ENCODE assay signal across 9 mouse cellular contexts in the genomic region with DNA sequence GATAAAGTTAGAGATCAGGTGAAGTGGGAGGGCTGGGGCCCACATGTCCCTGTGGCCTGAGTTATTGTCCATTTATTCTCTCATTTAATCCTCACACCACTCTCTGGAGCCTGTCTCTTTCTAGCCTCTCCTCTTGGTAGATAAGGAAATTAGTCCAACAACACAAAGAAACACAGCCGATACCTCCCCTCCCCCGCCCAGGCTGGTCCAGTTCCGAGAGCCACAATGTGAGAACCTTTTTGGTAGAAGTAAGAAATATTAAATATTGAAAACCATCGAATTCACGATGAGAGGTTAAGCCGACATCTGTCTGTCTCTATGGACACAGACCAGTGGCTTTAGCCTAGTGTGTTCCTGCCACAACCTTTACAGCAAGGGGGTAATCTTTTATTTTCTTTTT. TPM values are rescaled to one million over a fixed set of nuclear protein-coding genes. Genes with fewer than 3 reads are reported as not detected.
DNase-seq lines count a peak whose midpoint lies in the region; ATAC-seq lines count a peak whose summit lies in the region.
"Had no signal": no experiment of that assay in that cellular context is flagged by ENCODE, and none has a peak within 500 bp of the region (broad histone marks: within the 10 kb centered on the region; RNA-seq: fewer than 3 reads in every experiment).

No protein-coding gene starts in this region.

- H3K4me3 ChIP-seq in forebrain, embryonic 12.5 days (replicated peaks) = peak overlapping the region; percentile 44
- H3K4me3 ChIP-seq in liver, embryonic 12.5 days = peak overlapping the region; percentile 64

- no peaks in the 10 kb centered on the region for H3K36me3 ChIP-seq in forebrain, embryonic 12.5 days (replicated peaks)
- no peaks in the 10 kb centered on the region for H3K36me3 ChIP-seq in liver, embryonic 12.5 days

- intact Hi-C loops in left cerebral cortex, postnatal 25 days (cut with DNase I) = loop anchor here (2.0 kb wide), 2 partner anchors 32 to 50 kb away; a partner anchor contains a TSS

- peak overlapping the region; percentile 68 for H3K9ac ChIP-seq in forebrain, embryonic 12.5 days
- H3K9ac ChIP-seq in liver, embryonic 12.5 days = 0 out of 2 replicates have a peak overlapping the region, but pooled peaks have one; percentile 72

- H3K27ac ChIP-seq in forebrain, embryonic 12.5 days = peak overlapping the region; percentile 97
- peak overlapping the region; percentile 85 for H3K27ac ChIP-seq in liver, embryonic 12.5 days

- peak; percentile 43 for DNase-seq in embryo, embryonic 9.5 days (ENCODE audit: extremely low spot score)
- DNase-seq in embryo, embryonic 10 days (ENCODE audit: low spot score) = no peak
- peak; percentile 54 for DNase-seq in 416B (ENCODE audit: low read depth)
- peak; percentile 70 for DNase-seq in testis, postnatal 10 days (ENCODE audit: low spot score)
- DNase-seq in left cerebral cortex, postnatal 25 days (ENCODE audit: low spot score in 2 of 2) = no peak
- no peak for DNase-seq in frontal cortex, postnatal 25 days (ENCODE audit: low spot score in 2 of 2)

- 39% methylated on average over 6 of the region's 6 CpGs for WGBS in forebrain, embryonic 12.5 days
- WGBS in liver, embryonic 12.5 days (ENCODE audit: insufficient replicate concordance) = 35% methylated on average over 6 of the region's 6 CpGs

- H3K27me3 ChIP-seq in forebrain, embryonic 12.5 days = no peaks in the 10 kb centered on the region
- H3K27me3 ChIP-seq in liver, embryonic 12.5 days (replicated peaks) = 0 out of 2 replicates have a peak, but pooled peaks cover 4% of the 10 kb centered on the region

- peaks cover 85% of the 10 kb centered on the region for H3K4me1 ChIP-seq in forebrain, embryonic 12.5 days
- H3K4me1 ChIP-seq in liver, embryonic 12.5 days = peaks cover 29% of the 10 kb centered on the region

- peak overlapping the region; percentile 63 for H3K4me2 ChIP-seq in forebrain, embryonic 12.5 days
- peak overlapping the region; percentile 71 for H3K4me2 ChIP-seq in liver, embryonic 12.5 days

- no peaks in the 10 kb centered on the region for H3K9me3 ChIP-seq in forebrain, embryonic 12.5 days
- no peaks in the 10 kb centered on the region for H3K9me3 ChIP-seq in liver, embryonic 12.5 days (replicated peaks)

- ATAC-seq in forebrain, embryonic 12.5 days (ENCODE audit: low FRiP score) = no peak
- ATAC-seq in liver, embryonic 12.5 days = peak; percentile 41; the same call in 1 of the 2 replicates

RNA-seq across cellular contexts. Expression of a gene that starts 31.2 kb away (rescaled TPM):
- polyA plus RNA-seq in forebrain, embryonic 12.5 days (2016; fragmentation: Nextera tagmentation; extraction: Ambion mirVana) = 7,386 and 7,785 TPM in 2 replicates
- polyA plus RNA-seq in liver, embryonic 12.5 days (2016; fragmentation: Nextera tagmentation; extraction: Ambion mirVana) = 180 and 181 TPM in 2 replicates
- 1,000 to 10,000 TPM; 1,095 to 1,137 TPM for total RNA-seq in left cerebral cortex, postnatal 25 days (2021)

RNA-seq across cellular contexts. Expression of a gene that starts 31.3 kb away (rescaled TPM):
- polyA plus RNA-seq in forebrain, embryonic 12.5 days (2016; fragmentation: Nextera tagmentation; extraction: Ambion mirVana) = not detected in 2 replicates
- polyA plus RNA-seq in liver, embryonic 12.5 days (2016; fragmentation: Nextera tagmentation; extraction: Ambion mirVana) = not detected in 2 replicates
- not detected for total RNA-seq in left cerebral cortex, postnatal 25 days (2021)
- total RNA-seq: heart, postnatal 10 days had no signal

RNA-seq across cellular contexts. Expression of a gene that starts 45.0 kb away (rescaled TPM):
- 107 and 111 TPM in 2 replicates for polyA plus RNA-seq in forebrain, embryonic 12.5 days (2016; fragmentation: Nextera tagmentation; extraction: Ambion mirVana)
- polyA plus RNA-seq in liver, embryonic 12.5 days (2016; fragmentation: Nextera tagmentation; extraction: Ambion mirVana) = 242 and 244 TPM in 2 replicates
- 10 to 100 TPM; 71.0 to 80.5 TPM for total RNA-seq in left cerebral cortex, postnatal 25 days (2021)

RNA-seq across cellular contexts. Expression of a gene that starts 50.3 kb away (rescaled TPM):
- polyA plus RNA-seq in forebrain, embryonic 12.5 days (2016; fragmentation: Nextera tagmentation; extraction: Ambion mirVana) = 1,790 and 1,867 TPM in 2 replicates
- 1,333 and 1,388 TPM in 2 replicates for polyA plus RNA-seq in liver, embryonic 12.5 days (2016; fragmentation: Nextera tagmentation; extraction: Ambion mirVana)
- total RNA-seq in left cerebral cortex, postnatal 25 days (2021) = 100 to 1,000 TPM; 541 to 580 TPM

Comparison
In these comparisons a context has a peak if more than half of its experiments do, and no peak if none do; other contexts are left out.
1. DNase-seq: peak in embryo, embryonic 9.5 days (single experiment), 416B (single experiment) and testis, postnatal 10 days (single experiment); none in embryo, embryonic 10 days (single experiment), left cerebral cortex, postnatal 25 days (0 of 2) and frontal cortex, postnatal 25 days (0 of 2).
2. RNA of a gene that starts 31.2 kb away (polyA plus RNA-seq): 7,386 to 7,785 TPM in forebrain, embryonic 12.5 days; 180 to 181 TPM in liver, embryonic 12.5 days; every median in the first group is over 10 times any median in the second.